Mouse (Mus musculus): ENCODE results near the gene Tm9sf2.
"Not testable (repeated sequence)": the region's sequence is repeated elsewhere in the genome, so short reads cannot be mapped to it uniquely, and the experiment has no call there.

Tm9sf2 gene

DNA sequence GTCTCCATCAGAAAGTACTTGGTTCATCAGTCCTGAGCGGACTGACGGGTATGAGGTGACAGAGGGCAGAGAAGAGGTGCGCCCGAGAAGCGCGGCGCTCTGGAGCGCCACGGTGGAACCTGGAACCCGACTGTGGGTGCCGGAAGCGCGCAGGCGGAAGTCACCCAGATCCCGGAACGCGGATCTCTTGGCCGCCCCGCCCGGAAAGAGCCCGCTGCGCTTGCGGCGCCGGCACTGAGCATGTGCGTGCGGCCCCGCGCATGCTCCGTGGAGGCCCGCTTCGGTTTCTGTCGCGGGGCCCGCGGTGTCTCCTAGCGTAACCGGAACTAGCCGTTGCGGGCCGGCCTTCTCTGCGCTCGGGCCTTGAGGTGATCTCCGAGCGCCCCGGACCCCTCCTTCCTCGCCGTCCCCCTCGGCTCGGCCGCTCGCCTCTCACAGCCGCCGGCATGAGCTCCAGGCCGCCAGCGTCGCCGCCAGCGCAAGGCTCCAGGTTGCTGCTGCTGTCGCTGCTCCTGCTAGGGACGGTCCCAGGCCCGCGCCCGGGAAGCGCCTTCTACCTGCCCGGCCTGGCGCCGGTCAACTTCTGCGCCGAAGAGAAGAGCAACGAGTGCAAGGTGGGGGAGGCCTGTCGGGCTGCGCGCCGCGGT lies at the start of gene Tm9sf2:
Gene Tm9sf2 (plus strand): TSS at position 217 of the 647 bp plus-strand sequence.
- DNase-seq (ENCODE audit: extremely low read depth, low read depth): peak; percentile 74

DNA sequence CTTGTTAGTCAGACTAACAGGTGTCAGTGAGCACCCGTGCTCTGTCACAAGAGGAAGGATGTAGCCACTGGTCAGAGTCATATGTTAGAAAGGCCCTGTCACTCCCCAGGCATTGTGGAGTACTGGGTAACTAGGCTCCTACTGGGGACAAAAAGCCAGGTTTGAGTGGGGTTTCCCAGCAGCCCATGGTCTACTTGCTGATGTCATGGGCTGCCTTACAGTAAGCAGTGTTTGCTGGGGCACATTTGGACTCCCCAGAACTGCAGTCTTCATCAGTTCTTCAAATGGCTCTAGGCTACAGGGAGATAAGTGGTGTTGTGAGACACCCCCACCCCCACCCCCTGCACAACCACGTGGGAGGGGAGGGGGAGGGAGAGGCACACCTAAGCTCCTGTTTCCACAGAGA lies 48.9 kb upstream of the Tm9sf2 start:
- DNase-seq (ENCODE audit: extremely low read depth, low read depth): no peak

GRCm38 (mm10) chr14:122060642-122061041 lies 46.2 kb upstream of the Tm9sf2 start:
- DNase-seq (ENCODE audit: extremely low read depth, low read depth): peak; percentile 65

DNA sequence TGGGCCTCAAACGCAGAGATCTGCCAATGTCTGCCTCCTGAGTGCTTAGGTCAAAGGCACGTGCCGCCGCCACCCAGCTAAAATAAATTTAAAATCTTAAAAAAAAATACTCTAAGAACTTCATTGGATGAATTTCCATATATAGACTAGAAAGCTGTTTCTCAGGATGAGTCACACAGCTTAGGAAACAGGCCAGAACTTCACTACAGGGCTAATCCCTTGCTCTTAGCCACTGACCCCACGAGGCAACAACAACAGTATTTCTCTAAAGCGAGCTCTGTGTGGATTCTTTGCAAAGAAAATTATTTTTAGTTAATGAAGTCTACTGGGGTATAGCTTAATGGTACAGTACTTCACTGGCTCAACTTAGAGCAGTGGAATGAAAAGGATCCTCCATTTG lies 45.5 kb upstream of the Tm9sf2 start:
- DNase-seq (ENCODE audit: extremely low read depth, low read depth): no peak

- DNase-seq (ENCODE audit: extremely low read depth, low read depth): no peak
Observed at GRCm38 (mm10) chr14:122062411-122063090, 44.3 kb upstream of the Tm9sf2 start.

DNA sequence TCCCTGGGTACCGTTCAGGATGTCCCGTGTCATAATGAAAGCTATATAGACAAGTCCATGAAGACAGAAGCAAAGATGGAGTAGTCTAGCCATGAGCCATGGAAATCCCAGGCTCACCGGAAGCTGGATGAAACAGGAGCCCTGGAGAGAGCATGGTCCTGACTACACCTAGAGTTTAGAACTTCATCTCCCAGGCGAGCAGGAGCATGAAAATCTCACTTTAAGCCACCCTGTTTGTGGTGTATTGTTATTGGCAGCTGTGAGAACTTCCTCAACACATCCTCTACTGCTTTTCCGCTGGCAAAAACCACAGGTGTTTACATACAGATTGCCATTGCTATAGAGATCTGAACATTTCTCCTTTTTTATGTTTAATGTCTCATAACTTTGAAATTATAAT lies 43.2 kb upstream of the Tm9sf2 start:
- DNase-seq (ENCODE audit: extremely low read depth, low read depth): peak; percentile 43

- DNase-seq (ENCODE audit: extremely low read depth, low read depth): peak; percentile 19
Observed at GRCm38 (mm10) chr14:122064519-122064918, 42.3 kb upstream of the Tm9sf2 start.

- no peak for DNase-seq (ENCODE audit: extremely low read depth, low read depth)
Observed at GRCm38 (mm10) chr14:122066243-122066642, 40.6 kb upstream of the Tm9sf2 start.

DNA sequence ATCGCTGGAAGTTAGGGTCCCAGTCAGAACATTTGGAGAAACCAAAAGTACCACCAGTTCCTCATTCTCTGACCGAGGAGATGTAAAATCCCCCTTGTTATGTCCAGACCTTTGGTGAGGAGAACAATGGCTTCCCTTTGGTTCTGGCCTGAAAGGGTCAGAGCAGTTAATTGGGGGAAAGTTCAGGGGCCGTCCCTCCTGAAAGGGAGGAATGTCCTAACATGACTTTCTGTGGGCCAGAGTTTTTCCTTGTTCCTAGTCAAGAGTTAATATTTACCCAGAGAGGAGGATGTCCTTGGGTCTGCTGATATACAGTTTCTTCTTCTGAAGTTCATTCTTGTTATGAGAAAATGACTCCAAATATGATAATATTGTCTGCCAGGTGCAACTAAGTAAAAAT lies 38.8 kb upstream of the Tm9sf2 start:
- DNase-seq (ENCODE audit: extremely low read depth, low read depth): not testable (repeated sequence)

GRCm38 (mm10) chr14:122068801-122069695 lies 37.8 kb upstream of the Tm9sf2 start:
- DNase-seq (ENCODE audit: extremely low read depth, low read depth): no peak

DNA sequence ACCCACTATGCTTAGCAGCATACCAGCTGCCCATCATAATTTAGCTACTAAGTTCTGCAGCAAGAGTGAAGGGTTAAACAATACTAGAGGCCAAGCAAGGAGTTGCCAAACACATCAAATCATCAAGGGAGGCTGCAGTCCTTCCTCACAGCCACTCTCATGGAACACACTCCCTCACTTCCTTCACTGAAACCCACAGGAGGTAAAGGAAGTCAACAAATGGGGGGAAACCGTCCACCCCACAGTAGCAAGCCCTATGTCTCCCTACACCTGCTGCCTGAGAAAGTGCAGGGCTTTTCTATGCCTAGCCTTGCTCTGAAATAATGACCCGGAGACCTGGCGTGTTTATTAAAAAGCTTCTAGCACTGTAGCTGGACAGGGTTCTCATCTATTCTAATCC lies 36.9 kb upstream of the Tm9sf2 start:
- no peak for DNase-seq (ENCODE audit: extremely low read depth, low read depth)

DNA sequence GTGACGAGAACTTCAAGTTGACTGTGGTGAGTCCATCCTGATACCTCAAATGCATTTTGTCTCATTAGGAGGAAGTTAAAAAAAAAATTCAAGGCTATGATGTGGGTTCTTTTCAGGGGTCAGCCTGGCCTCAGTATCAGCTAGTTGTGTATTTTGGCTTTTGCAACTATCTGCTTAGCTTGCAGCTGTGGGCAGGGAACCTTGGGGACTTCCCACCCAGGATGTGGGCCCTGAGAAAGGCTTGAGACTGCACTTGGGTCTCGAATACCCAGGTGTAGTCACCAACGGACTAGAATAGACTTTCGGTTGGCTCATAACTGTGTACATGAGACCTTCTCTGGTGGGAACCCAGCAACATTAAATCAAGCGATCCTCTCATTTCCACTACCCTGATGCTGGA lies 33.4 kb upstream of the Tm9sf2 start:
- DNase-seq (ENCODE audit: extremely low read depth, low read depth): no peak

- no peak for DNase-seq (ENCODE audit: extremely low read depth, low read depth)
Observed at GRCm38 (mm10) chr14:122074360-122074759, 32.5 kb upstream of the Tm9sf2 start.

DNA sequence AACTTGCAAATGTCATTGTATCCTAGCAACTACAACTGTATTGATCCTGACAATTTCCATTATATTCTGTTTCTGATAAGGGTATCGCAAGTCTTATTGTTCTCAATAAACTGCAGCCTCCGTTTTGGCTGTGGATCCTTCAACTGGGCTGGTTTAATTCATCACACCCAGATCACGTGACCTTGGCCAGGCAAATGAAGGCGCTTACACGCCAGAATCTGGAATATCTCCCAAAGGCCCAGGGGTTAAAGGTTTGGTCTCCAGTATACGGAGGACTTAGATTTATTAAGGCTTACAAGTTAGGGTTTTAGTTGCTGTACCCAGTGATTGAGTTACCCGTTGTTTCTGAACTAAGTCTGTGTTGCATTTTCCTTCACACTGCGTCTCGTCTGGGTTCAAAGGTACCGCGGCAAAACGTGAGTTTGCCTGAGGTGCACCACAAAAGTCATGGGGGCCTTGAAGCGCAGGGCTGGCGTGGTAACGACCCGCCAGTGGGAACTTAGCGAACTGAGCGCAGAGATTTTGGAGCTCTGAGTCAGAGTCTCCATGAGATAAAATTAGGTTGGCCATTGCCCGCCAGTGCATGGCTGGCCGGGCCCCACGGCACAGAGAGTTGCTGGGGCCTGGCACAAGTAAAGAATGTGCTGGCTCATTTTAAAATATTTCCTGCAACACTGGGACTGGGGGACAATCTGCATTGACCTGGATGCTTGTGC lies 31.2 kb upstream of the Tm9sf2 start:
- no peak for DNase-seq (ENCODE audit: extremely low read depth, low read depth)

DNA sequence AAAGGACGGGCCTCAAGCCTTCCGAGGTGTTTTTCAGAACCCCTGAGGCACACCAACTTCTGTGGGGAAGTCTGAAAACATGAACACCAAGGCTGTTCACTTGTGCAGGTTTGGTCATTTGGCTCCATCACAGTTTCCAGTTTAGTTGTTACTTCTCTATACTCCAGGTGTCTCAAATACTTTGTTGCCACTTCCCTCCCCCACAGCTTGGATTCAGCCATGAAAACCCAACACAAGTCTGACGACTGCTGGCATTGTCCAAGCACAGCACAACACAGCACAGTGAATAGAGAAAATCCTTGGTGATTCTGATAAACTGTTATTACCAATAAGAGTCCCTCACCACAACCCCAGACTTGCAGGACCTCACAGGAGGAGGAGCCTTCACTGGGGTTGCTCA lies 29.8 kb upstream of the Tm9sf2 start:
- DNase-seq (ENCODE audit: extremely low read depth, low read depth): no peak

- DNase-seq (ENCODE audit: extremely low read depth, low read depth): peak; percentile 28
Observed at GRCm38 (mm10) chr14:122079428-122079827, 27.4 kb upstream of the Tm9sf2 start.

GRCm38 (mm10) chr14:122079921-122080320 lies 26.9 kb upstream of the Tm9sf2 start:
- DNase-seq (ENCODE audit: extremely low read depth, low read depth): no peak

- DNase-seq (ENCODE audit: extremely low read depth, low read depth): no peak
Observed at GRCm38 (mm10) chr14:122081308-122081707, 25.5 kb upstream of the Tm9sf2 start.

GRCm38 (mm10) chr14:122083499-122083898 lies 23.3 kb upstream of the Tm9sf2 start:
- DNase-seq (ENCODE audit: extremely low read depth, low read depth): no peak

DNA sequence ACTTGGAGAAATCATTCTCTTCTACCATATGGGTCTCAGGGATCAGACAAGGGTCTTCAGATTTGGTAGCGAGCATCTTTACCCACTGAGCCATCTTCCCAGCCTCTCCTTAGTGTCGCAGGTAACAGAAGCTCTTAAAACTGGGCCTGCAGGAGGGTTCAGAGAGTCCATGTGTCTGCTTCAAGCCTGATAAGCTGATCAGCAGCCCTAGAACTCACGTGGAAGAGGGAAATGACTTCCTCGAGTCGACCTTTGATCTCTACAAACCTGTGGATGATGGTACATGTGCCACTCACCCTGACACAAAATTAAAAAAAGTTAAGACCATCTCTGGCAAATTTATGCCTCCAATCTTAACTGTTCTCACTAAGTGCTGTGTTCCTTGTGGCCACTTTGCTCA lies 18.9 kb upstream of the Tm9sf2 start:
- DNase-seq (ENCODE audit: extremely low read depth, low read depth): no peak

- DNase-seq (ENCODE audit: extremely low read depth, low read depth): no peak
Observed at GRCm38 (mm10) chr14:122092363-122092762, 14.5 kb upstream of the Tm9sf2 start.

All from MEL-GATA-1-ER (cell line).